Comparison of ENCODE assay signal across 1 mouse cellular context in the genomic region with DNA sequence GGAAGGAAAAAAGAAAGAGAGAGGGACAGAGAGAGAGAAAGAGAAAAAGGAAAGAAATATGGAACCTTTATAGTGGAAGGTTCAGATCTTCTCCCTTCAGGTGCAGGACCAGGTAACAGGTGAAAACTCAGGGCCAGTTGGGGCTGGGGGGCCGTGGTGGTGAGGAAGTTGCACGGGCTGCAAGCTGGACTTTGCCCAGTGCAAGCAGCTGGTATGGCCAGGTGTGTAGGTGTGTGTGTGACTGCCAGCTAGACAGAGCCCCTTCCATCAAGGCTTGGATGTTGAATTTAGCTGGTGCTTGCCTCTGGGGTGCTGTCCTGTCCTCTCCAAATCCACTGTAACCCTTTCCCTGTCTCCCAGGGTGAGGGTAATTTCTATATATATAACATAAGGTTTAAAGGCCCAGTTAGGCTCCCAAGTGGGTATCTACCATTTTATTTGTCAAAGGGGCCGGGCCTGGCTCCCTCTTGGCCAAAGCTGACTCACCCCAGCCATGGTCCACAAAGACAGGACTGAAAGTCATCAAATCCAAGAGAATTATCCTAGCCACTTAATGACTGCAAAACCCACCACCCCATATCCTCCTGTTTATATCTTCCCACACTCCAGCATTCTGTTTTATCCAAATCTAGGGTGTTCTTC.
TF ChIP-seq lines count a peak whose summit lies in the region.

No protein-coding gene starts in this region.

TF ChIP-seq in MEL, 35 proteins besides CTCF, POLR2A, EP300 and RAD21 (continued from another document):
- TF ChIP-seq KAT2A (conservative IDR thresholded peaks at IDR 0.05; ENCODE audit: low read depth, low read length) (no peak), TAL1 (IDR thresholded peaks at IDR 0.05; ENCODE audit: low read length) (no peak), BHLHE40 (IDR thresholded peaks at IDR 0.05; ENCODE audit: borderline replicate concordance, low read depth, low read length) (no peak), USF2 (IDR thresholded peaks at IDR 0.05; ENCODE audit: borderline replicate concordance in 1 of 2, insufficient read depth in 1 of 2, low read depth in 1 of 2, low read length in 2 of 2) (no peak), E2F4 (IDR thresholded peaks at IDR 0.05; ENCODE audit: borderline replicate concordance, low read depth, low read length) (no peak), POLR2AphosphoS2 (IDR thresholded peaks at IDR 0.05; ENCODE audit: low read length) (no peak), HCFC1 (IDR thresholded peaks at IDR 0.05; ENCODE audit: low read depth, low read length) (no peak), UBTF (IDR thresholded peaks at IDR 0.05; ENCODE audit: borderline replicate concordance, insufficient read depth, low read depth, low read length) (no peak), NELFE (IDR thresholded peaks at IDR 0.05; ENCODE audit: low read depth, low read length) (no peak), ZKSCAN1 (IDR thresholded peaks at IDR 0.05; ENCODE audit: low read depth, low read length) (no peak)
